Mouse (Mus musculus) cerebellum, adult 2 months (tissue): ENCODE data around the gene Tnfsf15.

ENCODE experiments used
- CTCF ChIP-seq: fragments of 200-500 bp; IDR thresholded peaks from 2 replicates; pipeline ENCODE4 v1.5.1; 2011; ENCODE audit warnings: low read depth, mild to moderate bottlenecking, control low read depth, low read length, moderate library complexity, borderline replicate concordance; ENCODE audit not compliant: insufficient read depth
- POLR2A ChIP-seq: fragments of 200-500 bp; IDR thresholded peaks from 2 replicates; pipeline ENCODE4 v1.6.1; 2011; ENCODE audit warnings: low read length, control low read depth, borderline replicate concordance; ENCODE audit not compliant: insufficient read depth

DNA sequence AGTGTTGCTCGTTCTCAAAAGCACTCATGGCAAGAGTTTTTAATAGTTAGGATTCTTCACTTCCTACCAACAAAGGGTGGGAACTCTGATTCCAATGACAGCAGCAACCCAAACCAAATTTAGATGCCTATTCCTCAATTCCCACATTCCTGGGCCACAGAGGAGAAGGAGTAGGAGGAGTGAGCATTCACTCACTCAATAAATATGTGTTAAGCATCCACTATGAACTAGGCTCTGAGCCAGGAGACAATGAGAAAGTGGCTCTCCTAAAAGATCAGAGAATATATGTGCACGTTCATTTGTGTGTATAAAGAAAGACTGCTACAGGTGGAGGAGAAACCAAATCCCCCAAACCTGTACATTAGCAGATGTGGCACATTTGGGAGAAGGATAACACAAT lies 40.6 kb upstream of the Tnfsf15 start:
- TF ChIP-seq POLR2A (no peak), CTCF (no peak)
